In genomic region chr4:132934639-132935038, GRCm38 (mm10) we compare ENCODE assay signal across 13 mouse cellular contexts. TPM values are rescaled to one million over a fixed set of nuclear protein-coding genes. Genes with fewer than 3 reads are reported as not detected.
DNase-seq lines count a peak whose midpoint lies in the region; ATAC-seq lines count a peak whose summit lies in the region.
"Had no signal": no experiment of that assay in that cellular context is flagged by ENCODE, and none has a peak within 500 bp of the region (broad histone marks: within the 10 kb centered on the region; RNA-seq: fewer than 3 reads in every experiment).

No protein-coding gene starts in this region.

- no peaks in the 10 kb centered on the region for H3K27me3 ChIP-seq in forebrain, embryonic 14.5 days (replicated peaks; ENCODE audit: control insufficient read depth, insufficient read depth, low read length)
- no peaks in the 10 kb centered on the region for H3K27me3 ChIP-seq in forebrain, embryonic 13.5 days
- no peaks in the 10 kb centered on the region for H3K27me3 ChIP-seq in neural tube, embryonic 11.5 days (ENCODE audit: control insufficient read depth, insufficient read depth, low read length)
- no peaks in the 10 kb centered on the region for H3K27me3 ChIP-seq in neural tube, embryonic 15.5 days (replicated peaks)
- H3K27me3 ChIP-seq in stomach, embryonic 15.5 days (replicated peaks) = no peaks in the 10 kb centered on the region
- H3K27me3 ChIP-seq: heart, embryonic 12.5 days; limb, embryonic 13.5 days had no signal

- no peak for ATAC-seq in forebrain, embryonic 14.5 days
- no peak for ATAC-seq in forebrain, embryonic 13.5 days
- ATAC-seq in neural tube, embryonic 11.5 days (ENCODE audit: insufficient read depth, low FRiP score, low TSS enrichment) = no peak
- ATAC-seq in neural tube, embryonic 15.5 days (ENCODE audit: low FRiP score) = no peak
- ATAC-seq in stomach, embryonic 15.5 days (ENCODE audit: insufficient read depth, low FRiP score, low read depth) = no peak

- H3K4me1 ChIP-seq in forebrain, embryonic 14.5 days (ENCODE audit: control insufficient read depth, insufficient read depth, low read length) = 0 out of 2 replicates have a peak, but pooled peaks cover 2% of the 10 kb centered on the region
- peaks cover 18% of the 10 kb centered on the region; the same call in 1 of the 2 replicates for H3K4me1 ChIP-seq in forebrain, embryonic 13.5 days
- peaks cover 6% of the 10 kb centered on the region for H3K4me1 ChIP-seq in neural tube, embryonic 11.5 days (ENCODE audit: control insufficient read depth, insufficient read depth, low read length)
- peaks cover 24% of the 10 kb centered on the region; the same call in 1 of the 2 replicates for H3K4me1 ChIP-seq in neural tube, embryonic 15.5 days
- peaks cover 4% of the 10 kb centered on the region; the same call in 1 of the 2 replicates for H3K4me1 ChIP-seq in stomach, embryonic 15.5 days

- no peaks in the 10 kb centered on the region for H3K36me3 ChIP-seq in forebrain, embryonic 14.5 days (ENCODE audit: control insufficient read depth, insufficient read depth, low read length)
- no peaks in the 10 kb centered on the region for H3K36me3 ChIP-seq in forebrain, embryonic 13.5 days (ENCODE audit: poor library complexity, severe bottlenecking)
- H3K36me3 ChIP-seq in neural tube, embryonic 11.5 days (ENCODE audit: control insufficient read depth, insufficient read depth, low read length) = no peaks in the 10 kb centered on the region
- no peaks in the 10 kb centered on the region for H3K36me3 ChIP-seq in neural tube, embryonic 15.5 days
- H3K36me3 ChIP-seq in stomach, embryonic 15.5 days = no peaks in the 10 kb centered on the region
- H3K36me3 ChIP-seq: heart, embryonic 12.5 days; limb, embryonic 13.5 days had no signal

- H3K4me3 ChIP-seq in forebrain, embryonic 14.5 days (ENCODE audit: low read depth, low read length) = no peak overlapping the region
- H3K4me3 ChIP-seq in forebrain, embryonic 13.5 days = no peak overlapping the region
- no peak overlapping the region for H3K4me3 ChIP-seq in neural tube, embryonic 11.5 days (ENCODE audit: low read depth, low read length)
- H3K4me3 ChIP-seq in neural tube, embryonic 15.5 days (replicated peaks) = no peak overlapping the region
- no peak overlapping the region for H3K4me3 ChIP-seq in stomach, embryonic 15.5 days (replicated peaks)
- H3K4me3 ChIP-seq: heart, embryonic 12.5 days; limb, embryonic 13.5 days had no signal

- peak overlapping the region; percentile 21; the same call in 1 of the 2 replicates for H3K9ac ChIP-seq in forebrain, embryonic 14.5 days (ENCODE audit: low read length)
- H3K9ac ChIP-seq in forebrain, embryonic 13.5 days = no peak overlapping the region
- no peak overlapping the region for H3K9ac ChIP-seq in neural tube, embryonic 11.5 days (ENCODE audit: low read length)
- no peak overlapping the region for H3K9ac ChIP-seq in neural tube, embryonic 15.5 days (replicated peaks)
- no peak overlapping the region for H3K9ac ChIP-seq in stomach, embryonic 15.5 days
- H3K9ac ChIP-seq: heart, embryonic 12.5 days; limb, embryonic 13.5 days had no signal

- DNase-seq in forebrain, embryonic 14.5 days (ENCODE audit: low spot score) = peak; percentile 27
- DNase-seq in neural tube, embryonic 11.5 days (ENCODE audit: low spot score) = peak; percentile 47
- DNase-seq in mesoderm, embryonic 11.5 days (ENCODE audit: low read depth, low spot score) = peak; percentile 37
- DNase-seq in layer of hippocampus, postnatal 36 days = no peak
- no peak for DNase-seq in kidney, postnatal 36 days
- DNase-seq: cerebellum, adult 18-20 months; kidney, adult 8-10 months; layer of hippocampus, adult 9-11 months had no signal

- no peak overlapping the region; the same call in 1 of the 2 replicates for H3K27ac ChIP-seq in forebrain, embryonic 14.5 days (ENCODE audit: low read depth, low read length)
- H3K27ac ChIP-seq in forebrain, embryonic 13.5 days = no peak overlapping the region
- no peak overlapping the region for H3K27ac ChIP-seq in neural tube, embryonic 11.5 days (ENCODE audit: low read depth, low read length)
- no peak overlapping the region for H3K27ac ChIP-seq in neural tube, embryonic 15.5 days (replicated peaks)
- no peak overlapping the region for H3K27ac ChIP-seq in stomach, embryonic 15.5 days
- H3K27ac ChIP-seq: limb, embryonic 13.5 days had no signal

- WGBS in forebrain, embryonic 14.5 days = 30% methylated on average over 7 of the region's 7 CpGs
- WGBS in forebrain, embryonic 13.5 days = 24% methylated on average over 7 of the region's 7 CpGs
- WGBS in neural tube, embryonic 11.5 days = 33% methylated on average over 7 of the region's 7 CpGs
- WGBS in neural tube, embryonic 15.5 days = 18% methylated on average over 7 of the region's 7 CpGs
- WGBS in stomach, embryonic 15.5 days = 18% methylated on average over 7 of the region's 7 CpGs

- no peak overlapping the region for H3K4me2 ChIP-seq in forebrain, embryonic 14.5 days (ENCODE audit: low read length)
- H3K4me2 ChIP-seq in forebrain, embryonic 13.5 days = no peak overlapping the region
- H3K4me2 ChIP-seq in neural tube, embryonic 11.5 days (ENCODE audit: low read depth) = no peak overlapping the region
- no peak overlapping the region for H3K4me2 ChIP-seq in neural tube, embryonic 15.5 days
- 0 out of 2 replicates have a peak overlapping the region, but pooled peaks have one; percentile 4 for H3K4me2 ChIP-seq in stomach, embryonic 15.5 days
- H3K4me2 ChIP-seq: heart, embryonic 12.5 days; limb, embryonic 13.5 days had no signal

- no peaks in the 10 kb centered on the region for H3K9me3 ChIP-seq in forebrain, embryonic 14.5 days (replicated peaks; ENCODE audit: control insufficient read depth, low read length)
- H3K9me3 ChIP-seq in forebrain, embryonic 13.5 days (replicated peaks) = no peaks in the 10 kb centered on the region
- no peaks in the 10 kb centered on the region for H3K9me3 ChIP-seq in neural tube, embryonic 11.5 days (ENCODE audit: control insufficient read depth, low read length)
- no peaks in the 10 kb centered on the region for H3K9me3 ChIP-seq in neural tube, embryonic 15.5 days (replicated peaks)
- H3K9me3 ChIP-seq in stomach, embryonic 15.5 days = no peaks in the 10 kb centered on the region
- H3K9me3 ChIP-seq: heart, embryonic 12.5 days; limb, embryonic 13.5 days had no signal

RNA-seq across cellular contexts. Expression of gene Fam76a, which starts 12.3 kb away (rescaled TPM):
- 44.2 and 47.1 TPM in 2 replicates for polyA plus RNA-seq in forebrain, embryonic 14.5 days (2014; fragmentation: Nextera tagmentation; extraction: Ambion mirVana)
- polyA plus RNA-seq in forebrain, embryonic 13.5 days (2015; fragmentation: Nextera tagmentation; extraction: Ambion mirVana) = 35.2 and 43.5 TPM in 2 replicates
- polyA plus RNA-seq in neural tube, embryonic 11.5 days (2014; fragmentation: Nextera tagmentation; extraction: Ambion mirVana) = 28.2 and 28.4 TPM in 2 replicates
- polyA plus RNA-seq in neural tube, embryonic 15.5 days (2015; fragmentation: Nextera tagmentation; extraction: Ambion mirVana) = 37.3 and 37.5 TPM in 2 replicates
- 39.3 and 45.5 TPM in 2 replicates for polyA plus RNA-seq in stomach, embryonic 15.5 days (2015; fragmentation: Nextera tagmentation; extraction: Ambion mirVana)
- 10 to 100 TPM; 52.4 to 53.3 TPM for total RNA-seq in layer of hippocampus, postnatal 36 days (2021)

RNA-seq across cellular contexts. Expression of gene Fgr, which starts 39.3 kb away (rescaled TPM):
- polyA plus RNA-seq in forebrain, embryonic 14.5 days (2014; fragmentation: Nextera tagmentation; extraction: Ambion mirVana) = 0.23 TPM in 1 of 2 replicates, not detected in the other
- not detected in 2 replicates for polyA plus RNA-seq in forebrain, embryonic 13.5 days (2015; fragmentation: Nextera tagmentation; extraction: Ambion mirVana)
- polyA plus RNA-seq in neural tube, embryonic 11.5 days (2014; fragmentation: Nextera tagmentation; extraction: Ambion mirVana) = 0.09 and 0.24 TPM in 2 replicates
- polyA plus RNA-seq in neural tube, embryonic 15.5 days (2015; fragmentation: Nextera tagmentation; extraction: Ambion mirVana) = 0.23 and 0.91 TPM in 2 replicates
- polyA plus RNA-seq in stomach, embryonic 15.5 days (2015; fragmentation: Nextera tagmentation; extraction: Ambion mirVana) = 1.6 TPM in 2 replicates
- total RNA-seq in layer of hippocampus, postnatal 36 days (2021) = under 1 TPM in 1 of 2 experiments, not detected in 1; 0.66 TPM

RNA-seq across cellular contexts. Expression of gene Stx12, which starts 50.3 kb away (rescaled TPM):
- polyA plus RNA-seq in forebrain, embryonic 14.5 days (2014; fragmentation: Nextera tagmentation; extraction: Ambion mirVana) = 176 and 191 TPM in 2 replicates
- polyA plus RNA-seq in forebrain, embryonic 13.5 days (2015; fragmentation: Nextera tagmentation; extraction: Ambion mirVana) = 116 and 119 TPM in 2 replicates
- polyA plus RNA-seq in neural tube, embryonic 11.5 days (2014; fragmentation: Nextera tagmentation; extraction: Ambion mirVana) = 96.1 and 103 TPM in 2 replicates
- 124 and 134 TPM in 2 replicates for polyA plus RNA-seq in neural tube, embryonic 15.5 days (2015; fragmentation: Nextera tagmentation; extraction: Ambion mirVana)
- 54.8 and 58.3 TPM in 2 replicates for polyA plus RNA-seq in stomach, embryonic 15.5 days (2015; fragmentation: Nextera tagmentation; extraction: Ambion mirVana)
- 100 to 1,000 TPM; 102 to 108 TPM for total RNA-seq in layer of hippocampus, postnatal 36 days (2021)

Comparison
In these comparisons a context has a peak if more than half of its experiments do, and no peak if none do; other contexts are left out.
1. DNase-seq: peak in forebrain, embryonic 14.5 days (single experiment), neural tube, embryonic 11.5 days (single experiment) and mesoderm, embryonic 11.5 days (single experiment); none in layer of hippocampus, postnatal 36 days (0 of 2) and kidney, postnatal 36 days (0 of 2).